Mouse (Mus musculus) embryonic facial prominence, embryonic 13.5 days (tissue): Measurements from ENCODE around the gene Serpinf1. TPM values are rescaled to one million over a fixed set of nuclear protein-coding genes. Genes with fewer than 3 reads are reported as not detected.
A peak's percentile ranks its signal among the peaks of the same experiment; 100 is the strongest.

Experiments
- ATAC-seq: fragments of 200-750 bp; cut with Nextera tagmentation; 2 replicates; pipeline ENCODE4 v1.8.0; 2017; ENCODE audit warnings: low read depth; ENCODE audit not compliant: insufficient number of reproducible peaks, insufficient read depth, low FRiP score, low TSS enrichment
- H3K27ac ChIP-seq: fragments of 300-500 bp; sonication (generic); 2 replicates; pipeline ENCODE4 v1.5.1; 2015; ENCODE audit warnings: moderate library complexity, mild to moderate bottlenecking, inconsistent platforms
- H3K27me3 ChIP-seq: fragments of 300-500 bp; sonication (generic); 2 replicates; pipeline ENCODE4 v1.6.1; 2015; ENCODE audit warnings: mild to moderate bottlenecking, inconsistent platforms
- H3K36me3 ChIP-seq: fragments of 300-500 bp; sonication (generic); 2 replicates; pipeline ENCODE4 v1.6.1; 2015; ENCODE audit warnings: mild to moderate bottlenecking, inconsistent platforms
- H3K4me1 ChIP-seq: fragments of 300-500 bp; sonication (generic); 2 replicates; pipeline ENCODE4 v1.6.1; 2015; ENCODE audit warnings: inconsistent platforms
- H3K4me2 ChIP-seq: fragments of 300-500 bp; sonication (generic); 2 replicates; pipeline ENCODE4 v1.6.1; 2015; ENCODE audit warnings: moderate library complexity, mild to moderate bottlenecking, inconsistent platforms
- H3K4me3 ChIP-seq: fragments of 300-500 bp; sonication (generic); 2 replicates; pipeline ENCODE4 v1.5.1; 2015; ENCODE audit warnings: mild to moderate bottlenecking, inconsistent platforms
- H3K9ac ChIP-seq: fragments of 300-500 bp; sonication (generic); 2 replicates; pipeline ENCODE4 v1.6.1; 2015; ENCODE audit warnings: mild to moderate bottlenecking, inconsistent platforms
- H3K9me3 ChIP-seq: fragments of 300-500 bp; sonication (generic); 2 replicates; pipeline ENCODE4 v1.6.1; 2016; ENCODE audit warnings: inconsistent platforms
- WGBS: fragments of 180-500 bp; shearing (Covaris S2); methylation state at CpG from one replicate; pipeline ENCODE4 v1.1.7; 2015; ENCODE audit warnings: mixed read lengths; 5-methylcytosine and 5-hydroxymethylcytosine counted together
- polyA plus RNA-seq: library from polyadenylated mRNA; unstranded; fragments of >200 nt; fragmentation: Nextera tagmentation; extraction: Ambion mirVana; gene quantifications from 2 replicates; pipeline ENCODE4 v1.2.1, GENCODE M21; 2015

Gene Serpinf1
- polyA plus RNA-seq, 1 experiment from 2014 or later, result 277 TPM

DNA sequence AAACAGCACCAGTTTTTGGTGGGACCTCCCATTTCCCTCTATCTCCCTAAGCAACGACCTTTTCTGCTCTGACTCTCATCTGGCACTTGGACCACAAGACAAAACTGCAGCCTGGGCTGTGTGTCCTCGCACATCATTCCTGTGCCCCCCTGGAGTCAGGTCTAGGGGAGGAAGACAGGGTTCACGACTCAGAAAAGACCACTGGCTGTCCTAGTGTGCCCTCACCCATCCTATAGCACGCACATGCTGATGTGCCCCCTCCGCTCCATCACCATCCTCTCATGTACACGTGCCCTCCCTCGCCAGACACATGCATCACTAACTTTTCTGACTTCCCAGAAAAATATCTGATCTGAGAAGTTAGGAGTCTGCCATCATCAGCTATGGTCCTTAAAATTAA lies 2.5 kb downstream of the Serpinf1 start:
- Histone ChIP-seq H3K27me3 (no peaks in the 10 kb centered on the region), H3K4me2 (peak overlapping the region; percentile 83), H3K9ac (peak overlapping the region; percentile 77; the same call in 1 of the 2 replicates), H3K36me3 (peaks cover 30% of the 10 kb centered on the region), H3K4me1 (peaks cover 36% of the 10 kb centered on the region), H3K4me3 (no peak overlapping the region), H3K27ac (peak overlapping the region; percentile 88; the same call in 1 of the 2 replicates), H3K9me3 (no peaks in the 10 kb centered on the region)
- 81% methylated on average over 7 of the region's 7 CpGs for WGBS
- no peak for ATAC-seq

DNA sequence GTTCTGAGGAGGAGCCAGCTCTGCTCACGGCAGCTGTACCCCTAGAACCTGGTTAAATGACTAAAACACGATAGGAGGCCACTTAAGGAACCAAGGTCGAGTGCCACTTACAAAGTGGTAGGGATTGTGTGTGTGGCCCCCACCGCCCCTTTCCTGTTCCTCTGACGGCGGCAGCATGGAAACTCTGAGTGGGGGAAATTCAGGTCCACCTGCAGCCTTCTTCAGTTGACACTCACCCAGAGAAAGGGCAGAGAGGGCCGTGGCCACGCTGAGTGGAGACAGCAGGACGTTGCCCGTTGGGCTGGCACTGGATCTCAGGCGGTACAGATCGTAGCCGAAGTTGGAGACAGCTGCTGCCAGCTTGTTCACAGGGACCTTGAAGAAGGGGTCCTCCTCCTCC lies 6.5 kb downstream of the Serpinf1 start:
- Histone ChIP-seq H3K9ac (no peak overlapping the region), H3K27me3 (no peaks in the 10 kb centered on the region), H3K27ac (no peak overlapping the region), H3K9me3 (no peaks in the 10 kb centered on the region), H3K36me3 (peaks cover 66% of the 10 kb centered on the region), H3K4me2 (no peak overlapping the region), H3K4me3 (no peak overlapping the region), H3K4me1 (peaks cover 18% of the 10 kb centered on the region)
- no peak for ATAC-seq
- WGBS, result 92% methylated on average over 13 of the region's 13 CpGs

DNA sequence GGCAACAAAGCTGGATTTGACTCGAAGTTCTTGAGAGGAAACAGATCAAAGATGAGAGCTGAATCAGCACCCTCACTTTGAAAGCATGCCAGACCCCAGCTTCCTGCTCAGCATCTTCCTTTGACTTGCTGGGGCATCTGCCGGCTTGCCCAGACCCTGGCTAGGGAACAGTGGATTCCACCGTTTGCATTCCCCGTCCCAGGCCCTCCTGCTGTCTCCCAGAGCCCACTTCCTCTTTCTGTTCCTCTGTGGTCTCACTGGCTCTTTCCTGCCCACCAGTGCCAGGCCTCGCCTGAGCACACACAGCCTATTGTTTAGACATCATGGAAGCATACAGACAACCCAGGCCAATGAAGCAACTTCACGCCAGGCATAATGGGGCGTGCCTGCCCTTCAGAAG lies 7.4 kb downstream of the Serpinf1 start:
- 42% methylated on average over 7 of the region's 7 CpGs for WGBS
- no peaks in the 10 kb centered on the region for H3K27me3 ChIP-seq
- H3K27ac ChIP-seq, result peak overlapping the region; percentile 28; the same call in 1 of the 2 replicates
- H3K4me1 ChIP-seq, result peaks cover 9% of the 10 kb centered on the region; the same call in 1 of the 2 replicates
- no peak overlapping the region for H3K4me2 ChIP-seq
- no peaks in the 10 kb centered on the region for H3K9me3 ChIP-seq
- 0 out of 2 replicates have a peak overlapping the region, but pooled peaks have one; percentile 11 for H3K9ac ChIP-seq
- H3K36me3 ChIP-seq, result peaks cover 75% of the 10 kb centered on the region
- H3K4me3 ChIP-seq, result no peak overlapping the region
- ATAC-seq, result no peak

DNA sequence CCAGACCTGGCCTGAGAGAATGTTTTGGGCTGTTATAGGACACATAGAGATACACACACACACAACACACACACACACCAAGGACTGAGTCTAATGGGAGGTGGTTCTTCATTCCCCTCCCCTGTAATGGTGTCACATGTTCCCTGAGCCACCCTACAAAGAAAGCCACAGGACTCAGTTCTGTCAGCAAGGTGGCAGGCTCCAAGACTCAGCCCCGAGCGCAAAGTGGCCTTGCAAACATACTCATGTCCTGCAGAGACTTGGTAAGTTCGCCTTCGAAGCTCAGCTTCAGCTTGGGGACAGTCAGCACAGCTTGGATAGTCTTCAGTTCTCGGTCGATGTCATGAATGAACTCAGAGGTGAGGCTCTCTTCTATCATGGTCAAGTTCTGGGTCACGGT lies 11.9 kb downstream of the Serpinf1 start:
- H3K27me3 ChIP-seq, result no peaks in the 10 kb centered on the region
- H3K36me3 ChIP-seq, result peaks cover 62% of the 10 kb centered on the region
- H3K27ac ChIP-seq, result no peak overlapping the region
- H3K4me1 ChIP-seq, result 0 out of 2 replicates have a peak, but pooled peaks cover 4% of the 10 kb centered on the region
- no peak for ATAC-seq
- no peak overlapping the region for H3K4me3 ChIP-seq
- H3K9ac ChIP-seq, result no peak overlapping the region
- H3K9me3 ChIP-seq, result no peaks in the 10 kb centered on the region
- no peak overlapping the region for H3K4me2 ChIP-seq
- WGBS, result 91% methylated on average over 7 of the region's 7 CpGs

DNA sequence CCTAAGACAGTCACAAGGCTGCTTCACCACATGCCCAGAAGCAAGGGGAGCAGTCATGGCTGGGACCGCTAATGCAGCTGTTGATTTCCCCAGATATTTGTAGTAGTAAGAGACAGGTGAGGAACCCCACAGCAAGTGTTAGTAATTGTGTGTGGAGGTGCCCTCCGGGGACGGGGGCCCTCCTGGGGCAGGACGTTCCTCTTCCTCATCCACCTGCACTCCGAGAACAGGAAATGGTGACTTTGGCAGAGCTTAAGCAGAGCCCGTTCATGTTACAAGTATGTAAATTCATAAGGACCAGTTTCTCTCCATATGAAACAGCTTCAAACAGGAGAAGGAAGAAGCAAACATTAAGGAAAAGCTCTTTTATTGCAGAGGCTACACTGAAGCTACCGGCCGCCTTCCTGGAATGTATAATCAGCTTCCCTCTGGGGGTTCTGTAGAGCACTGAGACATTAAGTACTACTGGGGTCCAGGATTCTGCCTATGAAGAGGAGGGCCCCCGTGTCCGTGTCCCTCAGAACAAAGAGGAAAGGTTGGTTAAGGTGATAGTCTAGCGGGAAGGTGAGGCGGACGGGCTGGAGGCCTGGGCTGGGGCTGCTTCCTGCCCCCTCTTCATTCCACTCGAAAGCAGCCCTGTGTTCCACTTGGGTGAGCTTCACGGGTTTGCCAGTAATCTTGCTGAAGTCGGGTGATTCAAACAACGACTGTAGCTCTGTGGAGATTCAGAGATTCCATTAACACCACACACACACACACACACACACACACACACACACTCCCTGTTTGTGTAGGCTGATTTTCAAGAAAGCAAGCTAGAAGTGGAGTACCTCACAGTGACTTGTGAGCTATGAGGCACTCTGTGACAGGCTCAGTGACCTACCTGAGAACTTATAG lies 12.6 kb downstream of the Serpinf1 start:
- no peak for ATAC-seq
- Histone ChIP-seq H3K4me2 (no peak overlapping the region), H3K9me3 (no peaks in the 10 kb centered on the region), H3K9ac (no peak overlapping the region), H3K4me1 (no peaks in the 10 kb centered on the region), H3K36me3 (peaks cover 57% of the 10 kb centered on the region), H3K4me3 (no peak overlapping the region), H3K27ac (no peak overlapping the region), H3K27me3 (no peaks in the 10 kb centered on the region)
- 80% methylated on average over 17 of the region's 17 CpGs for WGBS

DNA sequence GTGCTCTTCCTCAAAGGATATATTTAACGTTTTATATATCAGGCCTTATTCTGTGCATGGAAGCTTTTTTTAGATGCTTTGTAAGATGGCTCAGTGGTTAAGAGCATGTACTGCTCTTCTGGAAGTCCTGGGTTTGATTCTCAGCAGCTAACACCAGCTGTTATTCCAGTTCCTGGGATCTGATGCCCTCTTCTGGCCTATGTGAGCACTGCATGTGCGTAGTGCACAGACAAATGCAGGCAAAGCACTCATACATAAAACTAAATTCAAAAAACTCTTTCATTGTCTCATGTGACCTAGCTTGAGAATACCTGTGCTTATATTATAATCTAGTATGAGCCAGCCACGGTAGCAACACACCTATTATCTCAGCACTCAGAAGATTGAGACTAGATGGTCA lies 15.6 kb downstream of the Serpinf1 start:
- no peak overlapping the region for H3K4me3 ChIP-seq
- H3K4me2 ChIP-seq, result no peak overlapping the region
- H3K27me3 ChIP-seq, result no peaks in the 10 kb centered on the region
- no peaks in the 10 kb centered on the region for H3K9me3 ChIP-seq
- H3K27ac ChIP-seq, result no peak overlapping the region
- peaks cover 32% of the 10 kb centered on the region for H3K36me3 ChIP-seq
- H3K4me1 ChIP-seq, result no peaks in the 10 kb centered on the region
- no peak for ATAC-seq
- H3K9ac ChIP-seq, result no peak overlapping the region
- WGBS, result 46% methylated on average over 3 of the region's 3 CpGs

DNA sequence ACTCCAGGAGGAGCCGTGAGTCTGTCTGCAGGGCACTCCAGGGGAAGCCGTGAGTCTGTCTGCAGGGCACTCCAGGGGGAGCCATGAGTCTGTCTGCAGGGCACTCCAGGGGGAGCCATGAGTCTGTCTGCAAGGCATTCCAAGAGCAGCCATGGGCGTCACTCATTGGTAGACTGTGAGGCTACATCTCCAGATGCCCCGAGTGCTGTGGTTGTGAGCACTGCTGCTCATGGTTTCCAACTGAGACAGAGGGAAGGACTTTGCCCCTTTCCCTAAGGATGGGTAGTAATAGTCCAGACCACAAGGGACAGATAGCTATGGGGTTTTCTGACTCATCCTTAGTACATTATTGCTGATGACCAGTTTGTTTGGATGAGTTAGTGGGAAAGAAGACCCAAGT lies 16.4 kb downstream of the Serpinf1 start:
- Histone ChIP-seq H3K36me3 (peaks cover 26% of the 10 kb centered on the region), H3K9ac (no peak overlapping the region), H3K9me3 (no peaks in the 10 kb centered on the region), H3K4me3 (no peak overlapping the region), H3K4me2 (no peak overlapping the region), H3K4me1 (no peaks in the 10 kb centered on the region), H3K27me3 (no peaks in the 10 kb centered on the region), H3K27ac (no peak overlapping the region)
- 65% methylated on average over 4 of the region's 4 CpGs for WGBS
- ATAC-seq, result no peak

DNA sequence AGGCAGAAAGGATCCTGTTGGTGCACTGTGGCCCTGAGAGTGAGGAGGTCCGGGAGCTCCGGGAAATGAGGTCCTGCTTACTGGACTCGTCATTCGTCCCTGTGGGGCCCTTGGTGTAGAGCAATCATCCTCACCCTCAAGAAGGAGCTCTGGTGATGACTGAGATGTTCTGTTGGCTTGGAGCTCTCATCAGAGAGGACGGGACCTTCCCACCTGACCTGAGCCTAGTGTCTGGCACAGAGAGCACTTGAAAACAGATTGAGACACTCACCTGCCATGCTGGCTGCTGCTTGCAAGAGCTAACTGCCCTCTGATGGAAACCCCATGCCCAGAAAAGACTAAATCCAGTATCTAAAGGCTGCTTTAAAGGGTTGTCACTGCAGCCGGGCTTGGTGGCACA lies 17.7 kb downstream of the Serpinf1 start:
- Histone ChIP-seq H3K4me3 (no peak overlapping the region), H3K27me3 (no peaks in the 10 kb centered on the region), H3K27ac (no peak overlapping the region), H3K4me2 (no peak overlapping the region), H3K4me1 (no peaks in the 10 kb centered on the region), H3K9ac (no peak overlapping the region), H3K36me3 (peaks cover 19% of the 10 kb centered on the region), H3K9me3 (no peaks in the 10 kb centered on the region)
- ATAC-seq, result no peak
- 85% methylated on average over 6 of the region's 6 CpGs for WGBS

DNA sequence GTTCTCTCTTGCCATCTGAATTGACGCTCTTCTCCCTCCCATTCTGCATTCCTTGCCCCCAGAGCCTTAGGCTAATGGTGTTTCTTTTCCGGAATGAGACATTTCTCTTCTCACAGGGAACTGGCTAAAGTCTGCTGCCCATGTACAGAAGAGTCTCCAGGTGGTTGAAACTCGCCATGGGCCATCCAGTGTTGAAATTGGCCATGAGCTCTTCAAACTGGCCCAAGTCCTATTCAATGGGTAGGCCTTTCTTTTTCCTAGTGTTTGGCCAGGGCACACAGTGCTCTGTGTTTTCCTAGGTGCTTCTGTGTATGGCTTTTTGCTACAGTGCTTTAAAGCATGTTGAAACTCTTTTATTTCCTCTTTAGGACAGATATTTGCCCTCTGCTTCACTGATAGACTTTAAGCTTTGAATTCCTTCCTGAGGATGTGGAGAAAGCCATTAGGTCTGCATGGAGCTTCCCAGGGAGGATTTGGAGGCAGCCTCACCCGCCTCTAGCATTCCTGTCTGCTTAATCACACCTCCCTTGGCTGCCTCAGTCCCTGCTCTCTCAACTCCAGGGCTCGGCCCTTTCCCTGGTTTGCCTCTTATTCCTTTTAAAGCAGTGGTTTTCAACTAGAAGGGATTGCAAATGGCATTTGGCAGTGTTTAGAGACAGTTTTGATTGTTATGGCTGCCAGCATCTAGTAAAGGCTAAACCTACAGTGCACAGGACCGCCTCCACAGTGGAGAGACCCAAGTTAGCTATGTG lies 19.0 kb downstream of the Serpinf1 start:
- WGBS, result 70% methylated on average over 6 of the region's 6 CpGs
- no peak for ATAC-seq
- no peak overlapping the region for H3K4me2 ChIP-seq
- no peaks in the 10 kb centered on the region for H3K27me3 ChIP-seq
- H3K9ac ChIP-seq, result no peak overlapping the region
- no peaks in the 10 kb centered on the region for H3K4me1 ChIP-seq
- no peak overlapping the region for H3K27ac ChIP-seq
- H3K36me3 ChIP-seq, result peaks cover 17% of the 10 kb centered on the region; the same call in 1 of the 2 replicates
- no peaks in the 10 kb centered on the region for H3K9me3 ChIP-seq
- H3K4me3 ChIP-seq, result no peak overlapping the region

DNA sequence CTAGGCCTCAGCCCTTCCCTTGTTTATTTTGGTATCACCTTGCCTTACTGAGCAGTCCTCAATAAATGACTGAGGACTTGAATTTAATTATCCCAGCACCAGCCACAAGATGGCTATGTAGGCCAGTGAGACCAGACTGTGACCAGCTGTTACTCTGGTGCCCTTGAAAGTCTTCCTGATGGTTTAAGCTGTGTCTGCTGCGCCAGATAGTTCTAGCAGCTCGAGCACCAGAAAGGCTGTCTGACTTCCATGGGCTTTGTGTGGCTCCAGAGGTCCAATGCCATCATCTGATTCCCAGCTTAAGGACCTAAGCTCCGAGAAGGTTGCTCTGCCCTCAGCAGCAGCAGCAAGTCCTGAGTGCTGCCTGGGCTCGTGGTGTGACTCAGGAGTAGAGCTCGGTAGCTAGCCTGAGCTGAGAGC lies 20.2 kb downstream of the Serpinf1 start:
- no peaks in the 10 kb centered on the region for H3K9me3 ChIP-seq
- ATAC-seq, result no peak
- no peaks in the 10 kb centered on the region for H3K27me3 ChIP-seq
- H3K4me2 ChIP-seq, result no peak overlapping the region
- no peak overlapping the region for H3K27ac ChIP-seq
- WGBS, result 59% methylated on average over 5 of the region's 5 CpGs
- H3K9ac ChIP-seq, result no peak overlapping the region
- H3K4me1 ChIP-seq, result no peaks in the 10 kb centered on the region
- H3K36me3 ChIP-seq, result peaks cover 17% of the 10 kb centered on the region; the same call in 1 of the 2 replicates
- no peak overlapping the region for H3K4me3 ChIP-seq

DNA sequence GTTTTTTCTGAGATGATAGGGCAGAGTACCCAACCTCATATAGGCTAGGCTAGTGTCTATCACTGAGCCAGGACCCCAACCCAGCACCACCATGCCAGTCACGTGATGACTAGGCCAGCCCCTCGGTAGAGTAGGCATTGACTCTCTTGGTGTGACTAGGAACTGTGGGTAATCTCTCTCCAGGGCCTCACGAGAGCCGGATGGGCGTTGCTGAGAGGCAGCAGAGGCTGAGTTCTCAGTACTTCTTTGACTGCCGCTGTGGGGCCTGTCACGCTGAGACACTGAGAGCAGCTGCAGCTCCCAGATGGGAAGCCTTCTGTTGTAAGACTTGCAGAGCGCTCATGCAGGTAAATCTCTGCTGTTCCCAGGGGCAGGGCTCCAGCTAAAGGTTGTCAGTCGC lies 22.4 kb downstream of the Serpinf1 start:
- H3K27ac ChIP-seq, result no peak overlapping the region
- H3K4me1 ChIP-seq, result no peaks in the 10 kb centered on the region
- no peak for ATAC-seq
- H3K4me2 ChIP-seq, result no peak overlapping the region
- H3K9ac ChIP-seq, result no peak overlapping the region
- WGBS, result 71% methylated on average over 9 of the region's 9 CpGs
- peaks cover 14% of the 10 kb centered on the region; the same call in 1 of the 2 replicates for H3K36me3 ChIP-seq
- H3K27me3 ChIP-seq, result no peaks in the 10 kb centered on the region
- H3K4me3 ChIP-seq, result no peak overlapping the region
- no peaks in the 10 kb centered on the region for H3K9me3 ChIP-seq
